Mouse (Mus musculus) liver, postnatal 0 days (tissue): ENCODE results near the gene Agap3. TPM values are rescaled to one million over a fixed set of nuclear protein-coding genes. Genes with fewer than 3 reads are reported as not detected.
A peak's percentile ranks its signal among the peaks of the same experiment; 100 is the strongest.

Experiments
- ATAC-seq: fragments of 200-750 bp; cut with Nextera tagmentation; 2 replicates; pipeline ENCODE4 v1.8.0; 2017; ENCODE audit warnings: mild to moderate bottlenecking, moderate library complexity
- DNase-seq: peaks from one replicate; pipeline ENCODE4 v3.0.0-alpha.2; 2016
- H3K27ac ChIP-seq: fragments of 300-500 bp; sonication (generic); 2 replicates; pipeline ENCODE4 v1.5.1; 2014; ENCODE audit warnings: antibody characterized with exemption, moderate library complexity, mild to moderate bottlenecking, low read depth
- H3K27me3 ChIP-seq: fragments of 300-500 bp; sonication (generic); 2 replicates; pipeline ENCODE4 v1.6.1; 2014; ENCODE audit warnings: low read length, control low read depth, mixed read lengths; ENCODE audit not compliant: insufficient read depth
- H3K36me3 ChIP-seq: fragments of 300-500 bp; sonication (generic); replicated peaks from 2 replicates; pipeline ENCODE4 v1.6.1; 2014; ENCODE audit warnings: mild to moderate bottlenecking, control low read depth, low read length, moderate library complexity, mixed read lengths; ENCODE audit not compliant: insufficient read depth
- H3K4me1 ChIP-seq: fragments of 300-500 bp; sonication (generic); 2 replicates; pipeline ENCODE4 v1.6.1; 2014; ENCODE audit warnings: antibody characterized with exemption, mild to moderate bottlenecking, control low read depth; ENCODE audit not compliant: insufficient read depth
- H3K4me2 ChIP-seq: fragments of 300-500 bp; sonication (generic); 2 replicates; pipeline ENCODE4 v1.6.1; 2014; ENCODE audit warnings: low read depth, mild to moderate bottlenecking, low read length, moderate library complexity, mixed read lengths
- H3K4me3 ChIP-seq: fragments of 300-500 bp; sonication (generic); 2 replicates; pipeline ENCODE4 v1.5.1; 2014; ENCODE audit warnings: low read depth, low read length
- H3K9ac ChIP-seq: fragments of 300-500 bp; sonication (generic); replicated peaks from 2 replicates; pipeline ENCODE4 v1.6.1; 2014; ENCODE audit warnings: mild to moderate bottlenecking, moderate library complexity
- H3K9me3 ChIP-seq: fragments of 300-500 bp; sonication (generic); 2 replicates; pipeline ENCODE4 v1.6.1; 2016; ENCODE audit warnings: mild to moderate bottlenecking, control low read depth, low read length, mixed read lengths
- CTCF ChIP-seq: sonication (generic); IDR thresholded peaks from 2 replicates; pipeline ENCODE4 v1.5.1; 2016; ENCODE audit warnings: antibody characterized with exemption, low read depth
- EP300 ChIP-seq: IDR thresholded peaks from 2 replicates; pipeline ENCODE4 v1.6.1; 2016; ENCODE audit warnings: antibody characterized with exemption, low read depth, mild to moderate bottlenecking
- WGBS: fragments of 180-500 bp; shearing (Covaris S2); extraction: QIAGEN DNeasy Blood & Tissue Kit; methylation state at CpG from one replicate; pipeline ENCODE4 v1.1.7; 2014; ENCODE audit not compliant: insufficient replicate concordance; 5-methylcytosine and 5-hydroxymethylcytosine counted together
- polyA plus RNA-seq: library from polyadenylated mRNA; unstranded; fragments of >200 nt; fragmentation: Nextera tagmentation; extraction: Ambion mirVana; gene quantifications from 2 replicates; pipeline ENCODE4 v1.2.1, GENCODE M21; 2015

The Agap3 gene
- polyA plus RNA-seq, 1 experiment from 2014 or later, result 8.3 TPM

GRCm38 (mm10) chr5:24413042-24413693, 38.8 kb upstream of the Agap3 start, which contains the start of gene Asic3:
Gene Asic3 (plus strand): TSS chr5:24413392.
- Histone ChIP-seq H3K27me3 (no peaks in the 10 kb centered on the region), H3K36me3 (0 out of 2 replicates have a peak, but pooled peaks cover 2% of the 10 kb centered on the region), H3K4me3 (no peak within 1 kb of the TSS), H3K4me1 (no peaks in the 10 kb centered on the region), H3K27ac (no peak within 1 kb of the TSS), H3K9me3 (no peaks in the 10 kb centered on the region), H3K4me2 (no peak within 1 kb of the TSS), H3K9ac (no peak within 1 kb of the TSS)
- no peak for TF ChIP-seq CTCF
- TF ChIP-seq EP300, result no peak
- WGBS, result 36% methylated on average over 11 of the region's 11 CpGs
- ATAC-seq (no peak), DNase-seq (no peak)

- Histone ChIP-seq H3K9me3 (no peaks in the 10 kb centered on the region), H3K4me3 (no peak overlapping the region), H3K27me3 (no peaks in the 10 kb centered on the region), H3K27ac (no peak overlapping the region), H3K4me2 (no peak overlapping the region), H3K36me3 (0 out of 2 replicates have a peak, but pooled peaks cover 2% of the 10 kb centered on the region), H3K9ac (no peak overlapping the region), H3K4me1 (no peaks in the 10 kb centered on the region)
- DNase-seq, result no peak
- TF ChIP-seq CTCF, result no peak
- TF ChIP-seq EP300, result no peak
- no peak for ATAC-seq
- 80% methylated on average over 13 of the region's 13 CpGs for WGBS
These were observed 38.0 kb upstream of the Agap3 start for GRCm38 (mm10) chr5:24413938-24414337.

- WGBS, result 5% methylated on average over 21 of the region's 21 CpGs
- TF ChIP-seq EP300 (no peak), CTCF (peak; percentile 76)
- Histone ChIP-seq H3K9me3 (no peaks in the 10 kb centered on the region), H3K9ac (no peak overlapping the region), H3K4me2 (peak overlapping the region; percentile 26; the same call in 1 of the 2 replicates), H3K27me3 (no peaks in the 10 kb centered on the region), H3K27ac (no peak overlapping the region), H3K36me3 (peaks cover 11% of the 10 kb centered on the region; the same call in 1 of the 2 replicates), H3K4me3 (no peak overlapping the region), H3K4me1 (no peaks in the 10 kb centered on the region)
- ATAC-seq, result peak; percentile 75
- peak; percentile 71 for DNase-seq
These were observed 35.7 kb upstream of the Agap3 start for GRCm38 (mm10) chr5:24416222-24416736.

GRCm38 (mm10) chr5:24417587-24417986, 34.4 kb upstream of the Agap3 start:
- peaks cover 11% of the 10 kb centered on the region; the same call in 1 of the 2 replicates for H3K36me3 ChIP-seq
- no peak overlapping the region for H3K27ac ChIP-seq
- 0 out of 2 replicates have a peak, but pooled peaks cover under 1% of the 10 kb centered on the region for H3K4me1 ChIP-seq
- ATAC-seq (no peak), DNase-seq (no peak)
- H3K4me2 ChIP-seq, result no peak overlapping the region
- H3K4me3 ChIP-seq, result no peak overlapping the region
- H3K9me3 ChIP-seq, result no peaks in the 10 kb centered on the region
- no peaks in the 10 kb centered on the region for H3K27me3 ChIP-seq
- TF ChIP-seq CTCF, result no peak
- TF ChIP-seq EP300, result no peak
- H3K9ac ChIP-seq, result no peak overlapping the region
- 81% methylated on average over 10 of the region's 10 CpGs for WGBS

GRCm38 (mm10) chr5:24420381-24420780, 31.6 kb upstream of the Agap3 start:
- ATAC-seq, result no peak
- no peak for DNase-seq
- Histone ChIP-seq H3K36me3 (peaks cover 11% of the 10 kb centered on the region; the same call in 1 of the 2 replicates), H3K4me1 (peaks cover 5% of the 10 kb centered on the region; the same call in 1 of the 2 replicates), H3K27me3 (no peaks in the 10 kb centered on the region), H3K4me3 (no peak overlapping the region), H3K9me3 (no peaks in the 10 kb centered on the region), H3K9ac (no peak overlapping the region), H3K4me2 (no peak overlapping the region), H3K27ac (no peak overlapping the region)
- WGBS, result 91% methylated on average over 9 of the region's 9 CpGs
- TF ChIP-seq EP300 (no peak), CTCF (no peak)

- WGBS, result under 1% methylated on average over 46 of the region's 46 CpGs
- peak; percentile 79 for TF ChIP-seq EP300
- no peak for TF ChIP-seq CTCF
These were observed 28.6 kb upstream of the Agap3 start, which contains the start of the genes Cdk5 and Slc4a2 for GRCm38 (mm10) chr5:24423129-24424003. Gene Cdk5 (minus strand): TSS chr5:24423530. Gene Slc4a2 (plus strand): TSS chr5:24423837.

More at GRCm38 (mm10) chr5:24423129-24424003, 28.6 kb upstream of the Agap3 start, which contains the start of the genes Cdk5 and Slc4a2:
- DNase-seq, result peak; percentile 98
- H3K4me2 ChIP-seq, result peak within 1 kb of the TSS; percentile 96
- H3K9me3 ChIP-seq, result no peaks in the 10 kb centered on the region
- peak; percentile 89 for ATAC-seq
- H3K9ac ChIP-seq, result peak within 1 kb of the TSS; percentile 80
- no peaks in the 10 kb centered on the region for H3K27me3 ChIP-seq
- H3K4me3 ChIP-seq, result peak within 1 kb of the TSS; percentile 65
- peaks cover 26% of the 10 kb centered on the region for H3K4me1 ChIP-seq
- H3K36me3 ChIP-seq, result peaks cover 11% of the 10 kb centered on the region; the same call in 1 of the 2 replicates
- H3K27ac ChIP-seq, result peak within 1 kb of the TSS; percentile 97
